Mouse (Mus musculus) lung, postnatal 0 days (tissue): ENCODE results near the gene Mllt11.

Source experiments
- CTCF ChIP-seq: IDR thresholded peaks from 2 replicates; pipeline ENCODE4 v1.5.1; 2016; ENCODE audit warnings: antibody characterized with exemption, mild to moderate bottlenecking
- EP300 ChIP-seq: IDR thresholded peaks from 2 replicates; pipeline ENCODE4 v1.6.1; 2016; ENCODE audit warnings: antibody characterized with exemption, mild to moderate bottlenecking, control low read depth

- TF ChIP-seq EP300 (no peak), CTCF (no peak)
Measured at GRCm38 (mm10) chr3:95178948-95179347, 53.0 kb downstream of the Mllt11 start.
